Comparison of ENCODE assay signal across 8 mouse cellular contexts in genomic region chr12:83688316-83689086, GRCm38 (mm10). TPM values are rescaled to one million over a fixed set of nuclear protein-coding genes. Genes with fewer than 3 reads are reported as not detected.
DNase-seq lines count a peak whose midpoint lies in the region; ATAC-seq lines count a peak whose summit lies in the region.

No protein-coding gene starts in this region.

- DNase-seq in kidney, adult 11 months = peak; percentile 20
- DNase-seq in kidney, postnatal 10 days = no peak
- peak; percentile 49 for DNase-seq in ES-CJ7 (ENCODE audit: low read depth, low spot score)
- no peak for DNase-seq in liver, embryonic 13.5 days
- peak; percentile 44 for DNase-seq in right cerebral cortex, postnatal 25 days
- DNase-seq in cerebellum, adult 11 months = no peak

- H3K36me3 ChIP-seq in embryonic facial prominence, embryonic 12.5 days = 0 out of 2 replicates have a peak, but pooled peaks cover 9% of the 10 kb centered on the region
- H3K36me3 ChIP-seq in hindbrain, embryonic 13.5 days = peaks cover 9% of the 10 kb centered on the region
- peaks cover 13% of the 10 kb centered on the region for H3K36me3 ChIP-seq in liver, embryonic 13.5 days

- no peaks in the 10 kb centered on the region for H3K27me3 ChIP-seq in embryonic facial prominence, embryonic 12.5 days
- H3K27me3 ChIP-seq in hindbrain, embryonic 13.5 days = no peaks in the 10 kb centered on the region
- no peaks in the 10 kb centered on the region for H3K27me3 ChIP-seq in liver, embryonic 13.5 days

- WGBS in embryonic facial prominence, embryonic 12.5 days = under 1% methylated on average over 49 of the region's 49 CpGs
- 1% methylated on average over 49 of the region's 49 CpGs for WGBS in hindbrain, embryonic 13.5 days
- 1% methylated on average over 49 of the region's 49 CpGs for WGBS in liver, embryonic 13.5 days (ENCODE audit: insufficient replicate concordance)

- peak overlapping the region; percentile 70 for H3K4me3 ChIP-seq in embryonic facial prominence, embryonic 12.5 days
- H3K4me3 ChIP-seq in hindbrain, embryonic 13.5 days = peak overlapping the region; percentile 95
- H3K4me3 ChIP-seq in liver, embryonic 13.5 days (replicated peaks) = peak overlapping the region; percentile 84

- H3K9ac ChIP-seq in embryonic facial prominence, embryonic 12.5 days = peak overlapping the region; percentile 74
- H3K9ac ChIP-seq in hindbrain, embryonic 13.5 days = peak overlapping the region; percentile 90
- peak overlapping the region; percentile 89 for H3K9ac ChIP-seq in liver, embryonic 13.5 days

- H3K4me2 ChIP-seq in embryonic facial prominence, embryonic 12.5 days (replicated peaks) = peak overlapping the region; percentile 77
- peak overlapping the region; percentile 78 for H3K4me2 ChIP-seq in hindbrain, embryonic 13.5 days
- H3K4me2 ChIP-seq in liver, embryonic 13.5 days = peak overlapping the region; percentile 74

- H3K4me1 ChIP-seq in embryonic facial prominence, embryonic 12.5 days = peaks cover 11% of the 10 kb centered on the region
- H3K4me1 ChIP-seq in hindbrain, embryonic 13.5 days (replicated peaks) = peaks cover 29% of the 10 kb centered on the region
- H3K4me1 ChIP-seq in liver, embryonic 13.5 days (replicated peaks) = peaks cover 44% of the 10 kb centered on the region

- ATAC-seq in embryonic facial prominence, embryonic 12.5 days (ENCODE audit: insufficient number of reproducible peaks, insufficient read depth, low FRiP score, low TSS enrichment) = peak; percentile 54
- peak; percentile 90 for ATAC-seq in hindbrain, embryonic 13.5 days (ENCODE audit: low FRiP score)
- peak; percentile 80 for ATAC-seq in liver, embryonic 13.5 days (ENCODE audit: low read depth)

- no peaks in the 10 kb centered on the region for H3K9me3 ChIP-seq in embryonic facial prominence, embryonic 12.5 days
- no peaks in the 10 kb centered on the region for H3K9me3 ChIP-seq in hindbrain, embryonic 13.5 days
- no peaks in the 10 kb centered on the region for H3K9me3 ChIP-seq in liver, embryonic 13.5 days (replicated peaks)

- H3K27ac ChIP-seq in embryonic facial prominence, embryonic 12.5 days = peak overlapping the region; percentile 88
- peak overlapping the region; percentile 97 for H3K27ac ChIP-seq in hindbrain, embryonic 13.5 days
- peak overlapping the region; percentile 94 for H3K27ac ChIP-seq in liver, embryonic 13.5 days

RNA-seq across cellular contexts. Expression of gene Psen1, which starts 0.5 kb away (rescaled TPM):
- 59.5 and 64.2 TPM in 2 replicates for polyA plus RNA-seq in embryonic facial prominence, embryonic 12.5 days (2016; fragmentation: Nextera tagmentation; extraction: Ambion mirVana)
- polyA plus RNA-seq in hindbrain, embryonic 13.5 days (2015; fragmentation: Nextera tagmentation; extraction: Ambion mirVana) = 66.4 and 68.5 TPM in 2 replicates
- 23.1 and 28.9 TPM in 2 replicates for polyA plus RNA-seq in liver, embryonic 13.5 days (2015; fragmentation: Nextera tagmentation; extraction: Ambion mirVana)

RNA-seq across cellular contexts. Expression of gene Rbm25, which starts 57.5 kb away (rescaled TPM):
- polyA plus RNA-seq in embryonic facial prominence, embryonic 12.5 days (2016; fragmentation: Nextera tagmentation; extraction: Ambion mirVana) = 304 and 305 TPM in 2 replicates
- 278 and 291 TPM in 2 replicates for polyA plus RNA-seq in hindbrain, embryonic 13.5 days (2015; fragmentation: Nextera tagmentation; extraction: Ambion mirVana)
- polyA plus RNA-seq in liver, embryonic 13.5 days (2015; fragmentation: Nextera tagmentation; extraction: Ambion mirVana) = 121 and 133 TPM in 2 replicates

Comparison
In these comparisons a context has a peak if more than half of its experiments do, and no peak if none do; other contexts are left out.
1. DNase-seq: peak in kidney, adult 11 months (single experiment), ES-CJ7 (single experiment) and right cerebral cortex, postnatal 25 days (single experiment); none in kidney, postnatal 10 days (single experiment), liver, embryonic 13.5 days (single experiment) and cerebellum, adult 11 months (single experiment).
2. Peak in every context shown above with its lines, with median percentiles within 50 percentile points of each other: ATAC-seq, H3K27ac ChIP-seq, H3K4me2 ChIP-seq, H3K4me3 ChIP-seq and H3K9ac ChIP-seq.